Mouse (Mus musculus) A20 (cell line): ENCODE data around the gene Sgca.

Experiments used
- DNase-seq: peaks from one replicate; pipeline ENCODE4 v3.0.0-alpha.2; 2011; ENCODE audit warnings: low read depth, low spot score

Sgca gene

GRCm38 (mm10) chr11:94944295-94944694 lies 31.8 kb downstream of the Sgca start:
- DNase-seq, result peak; percentile 29

DNA sequence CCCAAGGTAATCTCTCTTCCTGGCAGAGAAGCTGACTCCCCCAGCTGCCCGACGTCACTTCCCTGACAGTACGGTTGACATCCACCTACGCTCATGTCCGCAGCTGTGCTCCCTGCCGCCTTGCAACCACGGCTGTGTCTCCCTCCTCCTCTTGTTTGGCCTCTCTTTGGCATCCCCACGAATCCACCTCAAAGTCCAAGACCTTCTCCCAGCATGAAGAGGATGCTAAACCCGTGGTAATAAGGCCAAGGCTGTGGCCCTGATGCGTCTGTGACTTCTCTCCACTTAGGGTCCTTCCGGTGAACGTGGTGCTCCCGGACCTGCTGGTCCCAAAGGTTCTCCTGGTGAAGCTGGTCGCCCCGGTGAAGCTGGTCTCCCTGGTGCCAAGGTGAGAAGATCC lies 33.1 kb downstream of the Sgca start:
- DNase-seq, result no peak

DNA sequence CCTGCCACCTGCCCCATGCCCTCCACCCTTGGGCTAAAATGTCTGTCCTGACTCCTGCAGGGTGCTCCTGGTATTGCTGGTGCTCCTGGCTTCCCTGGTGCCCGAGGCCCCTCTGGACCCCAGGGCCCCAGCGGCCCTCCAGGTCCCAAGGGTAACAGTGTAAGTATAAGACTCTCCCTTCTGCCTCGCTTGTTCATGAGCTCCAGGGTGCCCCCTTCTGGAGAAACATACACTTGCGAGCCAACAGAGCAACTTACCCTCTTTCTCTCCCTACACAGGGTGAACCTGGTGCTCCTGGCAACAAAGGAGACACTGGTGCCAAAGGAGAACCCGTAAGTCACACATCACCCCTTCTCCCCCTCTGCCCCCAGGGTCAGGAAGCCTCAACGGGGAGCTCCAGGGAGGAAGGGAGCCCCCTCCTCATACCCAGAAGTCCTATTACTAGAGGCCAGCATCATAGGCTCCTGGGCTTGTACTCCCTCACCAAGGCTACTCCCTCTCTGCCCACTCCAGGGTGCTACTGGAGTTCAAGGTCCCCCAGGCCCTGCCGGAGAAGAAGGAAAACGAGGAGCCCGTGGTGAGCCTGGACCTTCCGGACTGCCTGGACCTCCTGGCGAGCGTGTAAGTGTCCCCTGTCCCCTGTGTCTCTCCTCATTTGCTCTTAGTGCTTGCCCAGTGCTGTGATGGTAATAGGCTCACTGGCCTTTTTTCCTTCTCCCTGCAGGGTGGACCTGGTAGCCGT lies 33.7 kb downstream of the Sgca start:
- DNase-seq, result peak; percentile 67

- DNase-seq, result no peak
Observed at GRCm38 (mm10) chr11:94941776-94942175, 34.4 kb downstream of the Sgca start.

DNA sequence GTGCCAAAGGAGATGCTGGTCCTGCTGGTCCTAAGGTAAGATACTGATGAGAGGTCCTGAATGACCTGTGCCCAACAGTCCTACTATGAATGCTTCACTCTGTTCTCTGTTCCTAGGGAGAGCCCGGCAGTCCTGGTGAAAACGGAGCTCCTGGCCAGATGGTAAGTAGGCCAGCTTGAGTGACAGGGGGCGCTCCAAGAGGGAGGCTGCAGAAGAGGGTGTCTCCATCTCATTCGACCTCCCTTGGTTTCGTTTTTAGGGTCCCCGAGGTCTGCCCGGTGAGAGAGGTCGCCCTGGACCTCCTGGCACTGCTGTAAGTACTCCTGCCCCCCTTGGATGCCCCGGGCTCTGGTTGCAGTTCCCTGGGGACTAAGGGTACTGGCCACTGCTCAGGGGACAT lies 35.0 kb downstream of the Sgca start:
- DNase-seq, result peak; percentile 13

DNA sequence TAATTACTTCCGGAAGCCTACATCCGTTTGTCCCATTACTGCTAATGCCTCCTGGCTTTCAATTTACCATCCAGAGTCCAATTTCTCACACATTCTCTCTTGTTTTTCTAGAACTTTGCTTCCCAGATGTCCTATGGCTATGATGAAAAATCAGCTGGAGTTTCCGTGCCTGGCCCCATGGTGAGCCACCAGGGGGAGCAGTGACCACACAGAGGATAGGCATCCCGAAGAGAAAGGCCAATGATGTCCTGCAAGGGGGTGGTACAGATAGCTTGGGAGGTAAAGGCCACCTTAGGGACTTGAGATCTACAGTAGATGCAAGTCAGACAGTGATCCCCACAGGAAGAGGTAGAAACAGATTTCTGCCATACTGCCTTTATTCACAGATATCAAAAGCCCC lies 36.8 kb downstream of the Sgca start:
- DNase-seq, result peak; percentile 58

GRCm38 (mm10) chr11:94938296-94938695 lies 37.8 kb downstream of the Sgca start:
- no peak for DNase-seq

GRCm38 (mm10) chr11:94937787-94938186 lies 38.3 kb downstream of the Sgca start:
- DNase-seq, result no peak

GRCm38 (mm10) chr11:94937335-94937781 lies 38.8 kb downstream of the Sgca start:
- no peak for DNase-seq

- peak; percentile 88 for DNase-seq
Observed at GRCm38 (mm10) chr11:94936851-94937295, 39.3 kb downstream of the Sgca start.

GRCm38 (mm10) chr11:94936045-94936444 lies 40.1 kb downstream of the Sgca start, which contains the start of gene Col1a1:
Gene Col1a1, plus strand, starts transcription at chr11:94936224.
- DNase-seq, result no peak

DNA sequence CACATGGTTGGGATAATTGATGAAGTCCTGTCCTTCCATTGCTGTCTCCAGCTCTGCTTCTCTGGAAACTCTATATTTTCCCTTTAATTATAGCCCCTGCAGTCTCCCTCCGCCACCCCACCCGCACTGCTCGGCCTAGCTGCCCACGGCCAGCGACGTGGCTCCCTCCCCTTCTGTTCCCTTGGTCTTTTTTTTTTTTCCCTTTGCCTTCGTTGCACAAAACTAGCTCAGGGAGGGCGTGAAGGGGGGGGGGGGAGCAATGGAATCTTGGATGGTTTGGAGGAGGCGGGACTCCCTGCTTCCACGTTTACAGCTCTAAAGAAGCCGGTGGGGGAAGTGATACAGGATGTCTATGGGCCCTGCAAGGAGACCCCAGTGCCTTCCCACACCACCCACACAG lies 41.6 kb downstream of the Sgca start:
- DNase-seq, result no peak

DNA sequence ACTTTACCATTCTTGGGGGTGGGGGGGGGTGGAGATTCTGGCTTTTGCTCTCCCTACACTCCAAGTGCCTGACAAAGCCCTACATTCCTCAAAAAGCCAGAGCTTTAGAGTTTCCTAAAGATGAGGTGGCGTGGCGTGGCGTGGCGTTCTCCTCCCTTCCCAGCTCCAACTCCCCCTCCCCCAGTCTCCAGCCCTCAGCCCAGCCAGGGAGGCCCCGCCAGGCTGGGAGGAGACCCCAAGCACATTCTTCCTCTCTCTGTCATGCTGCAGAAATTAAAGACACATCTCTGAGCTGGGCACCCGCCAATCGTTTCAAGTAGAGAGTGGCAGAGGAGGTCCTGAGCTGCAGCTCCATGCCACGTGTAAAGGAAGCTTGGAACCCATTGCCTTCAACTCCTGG lies 42.5 kb downstream of the Sgca start:
- no peak for DNase-seq

DNA sequence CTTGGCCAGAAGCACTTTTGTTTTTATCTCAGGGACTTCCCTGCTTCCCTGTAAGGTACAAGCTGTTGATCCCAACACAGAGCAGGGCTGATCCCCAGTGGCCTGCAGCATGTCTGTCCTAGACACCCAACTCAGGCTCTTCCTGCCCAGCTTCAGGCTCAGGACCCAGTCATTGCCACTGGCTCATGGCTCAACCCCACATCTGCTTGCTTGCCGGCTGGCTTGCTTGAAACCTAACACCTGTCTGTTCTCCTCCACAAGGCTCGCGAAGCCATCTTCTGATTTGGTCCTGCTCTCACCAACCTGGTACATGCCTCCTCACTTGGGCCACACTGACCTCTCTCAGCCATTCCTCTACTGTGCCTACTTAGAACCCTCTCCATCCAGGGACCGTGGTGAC lies 46.0 kb downstream of the Sgca start:
- peak; percentile 54 for DNase-seq

DNA sequence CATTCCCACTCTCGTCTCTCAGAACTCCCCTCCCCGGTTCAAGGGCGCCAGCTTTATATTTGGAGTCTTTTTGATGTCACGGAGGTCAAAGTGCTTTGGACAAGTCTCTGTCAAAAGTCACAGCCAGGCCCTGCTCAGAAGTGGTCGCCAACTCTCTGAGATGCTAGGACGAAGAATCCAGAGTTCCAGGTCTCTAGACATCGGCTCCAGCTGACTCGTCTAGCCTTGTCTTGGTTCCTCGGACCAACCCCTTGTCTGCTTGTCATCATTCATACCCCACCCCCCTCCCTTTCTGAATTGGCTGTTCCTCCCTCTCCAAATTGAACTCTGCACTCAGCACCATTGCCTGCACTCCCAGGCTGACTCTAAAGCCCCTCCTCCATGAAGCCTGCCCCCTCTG lies 46.5 kb downstream of the Sgca start:
- no peak for DNase-seq

DNA sequence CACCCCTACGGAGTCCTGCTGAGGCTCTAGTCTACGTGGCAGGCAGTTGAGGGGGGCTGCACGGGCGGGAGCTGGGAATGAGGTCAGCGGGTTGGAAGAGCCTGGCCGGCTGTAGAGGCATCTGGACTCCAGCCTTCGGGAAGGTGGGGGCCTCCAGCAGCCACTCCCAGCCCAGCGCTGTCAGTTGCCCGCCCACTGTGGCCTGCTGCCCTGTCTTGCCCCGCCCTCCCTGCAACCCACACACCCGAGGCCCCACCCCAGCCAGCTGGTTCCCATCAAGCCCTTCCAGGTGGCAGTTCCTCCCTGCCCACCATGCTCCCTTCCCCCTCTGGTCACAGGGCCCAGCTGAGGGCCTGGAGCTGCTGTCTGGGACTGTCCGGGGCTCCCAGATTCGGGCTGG lies 47.3 kb downstream of the Sgca start:
- DNase-seq, result no peak

DNA sequence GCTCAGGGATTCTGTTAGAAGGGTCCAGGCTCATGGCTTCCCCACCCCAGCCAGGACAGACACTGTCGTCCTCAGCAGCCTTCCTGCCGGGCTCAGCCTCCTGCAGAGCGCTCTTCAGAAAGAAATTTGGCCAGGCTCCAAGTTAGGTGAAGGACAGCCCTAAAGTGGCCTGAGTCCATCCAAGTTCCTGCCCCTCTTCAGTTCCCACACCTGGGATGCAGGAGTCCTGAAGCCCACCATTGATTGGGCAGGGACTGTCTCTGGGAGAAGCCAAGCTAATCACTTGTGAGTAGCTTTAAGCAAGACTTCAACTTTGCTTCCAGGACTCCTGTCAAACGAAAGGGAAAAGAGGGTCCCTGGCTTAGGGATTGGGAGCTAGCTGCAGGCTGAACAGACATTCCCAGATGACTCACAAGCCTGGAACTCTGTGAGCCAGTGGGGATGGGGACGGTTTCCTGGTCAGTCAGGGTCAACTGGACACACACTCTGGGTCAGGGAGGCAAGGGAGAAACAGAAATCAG lies 48.3 kb downstream of the Sgca start:
- no peak for DNase-seq

- no peak for DNase-seq
Observed at GRCm38 (mm10) chr11:94926431-94926830, 49.7 kb downstream of the Sgca start.

DNA sequence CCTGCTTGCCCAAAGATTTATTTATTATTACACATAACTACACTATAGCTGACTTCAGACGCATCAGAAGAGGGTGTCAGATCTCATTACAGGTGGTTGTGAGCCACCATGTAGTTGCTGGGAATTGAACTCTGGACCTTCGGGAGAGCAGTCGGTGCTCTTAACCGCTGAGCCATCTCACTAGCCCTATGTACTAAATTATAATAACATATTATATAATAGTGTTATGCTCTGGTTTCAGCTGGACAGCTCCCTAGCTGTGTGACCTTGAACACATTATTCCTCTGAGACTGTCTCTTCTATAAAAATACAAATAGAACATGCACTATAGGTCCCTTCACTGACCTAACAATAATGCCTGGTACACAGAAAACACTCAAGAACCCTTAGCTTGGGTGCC lies 51.1 kb downstream of the Sgca start:
- no peak for DNase-seq

DNA sequence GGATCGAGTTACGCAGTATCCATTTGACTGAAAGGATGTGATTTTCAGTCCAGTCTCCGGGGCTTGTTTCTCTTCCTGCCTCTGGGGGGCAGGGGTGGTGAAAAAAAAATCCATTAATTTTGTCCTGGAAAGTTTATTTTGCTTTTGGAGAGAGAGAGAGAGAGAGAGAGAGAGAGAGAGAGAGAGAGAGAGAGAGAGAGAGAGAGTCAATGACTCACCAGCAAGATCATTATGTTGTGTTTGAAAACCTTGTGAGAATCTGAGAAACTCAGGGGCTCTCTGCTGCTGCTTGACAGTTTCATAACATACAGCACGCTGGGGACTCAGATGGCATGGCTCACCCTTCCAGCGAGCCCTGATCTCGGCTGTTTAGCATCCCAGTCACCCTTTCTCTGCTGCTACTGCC lies 55.1 kb downstream of the Sgca start:
- no peak for DNase-seq

GRCm38 (mm10) chr11:94917717-94918116 lies 58.4 kb downstream of the Sgca start:
- no peak for DNase-seq

GRCm38 (mm10) chr11:94916477-94916876 lies 59.6 kb downstream of the Sgca start:
- no peak for DNase-seq

DNA sequence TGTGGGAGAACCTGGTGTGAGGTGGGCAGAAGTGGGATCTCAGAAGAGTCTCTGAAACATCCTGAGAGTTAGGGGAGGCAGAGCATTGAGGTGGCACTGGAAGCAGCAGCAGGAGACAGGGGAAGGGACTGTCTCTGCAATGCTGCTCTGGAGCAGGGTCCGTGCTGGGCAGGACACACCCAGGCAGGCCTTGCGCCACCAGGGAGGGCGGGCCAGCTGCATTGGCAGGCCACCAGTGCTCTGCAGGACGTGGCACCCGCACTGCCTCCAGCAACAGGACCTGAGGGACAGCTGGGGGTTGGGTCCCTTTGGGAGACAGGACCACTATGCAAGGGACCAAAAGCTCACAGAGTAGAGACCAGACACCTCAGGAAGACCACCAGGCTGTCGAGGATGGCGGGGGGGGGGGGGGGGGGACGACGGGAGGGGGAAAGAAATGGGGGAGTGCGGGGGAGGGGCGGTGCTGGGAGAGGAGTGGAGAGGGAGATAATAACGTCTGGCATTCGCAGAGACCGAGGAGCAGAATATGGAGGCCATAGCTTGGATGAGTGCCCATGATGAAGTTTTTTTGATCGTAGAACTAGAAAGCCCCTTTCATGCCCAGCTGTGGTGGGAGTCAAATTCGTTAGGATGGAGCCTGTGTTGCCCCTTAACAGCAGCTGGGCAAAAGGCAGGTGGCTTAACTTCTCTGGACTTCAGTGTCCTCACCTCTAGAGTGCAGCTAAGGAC lies 60.3 kb downstream of the Sgca start:
- no peak for DNase-seq
